Comparison of ENCODE assay signal across 15 mouse cellular contexts in genomic region chr6:82770286-82770685, GRCm38 (mm10). TPM values are rescaled to one million over a fixed set of nuclear protein-coding genes. Genes with fewer than 3 reads are reported as not detected.
A peak's percentile ranks its signal among the peaks of the same experiment; 100 is the strongest.
DNase-seq lines count a peak whose midpoint lies in the region; ATAC-seq and TF ChIP-seq lines count a peak whose summit lies in the region.
"Had no signal": no experiment of that assay in that cellular context is flagged by ENCODE, and none has a peak within 500 bp of the region (broad histone marks: within the 10 kb centered on the region; RNA-seq: fewer than 3 reads in every experiment).

No protein-coding gene starts in this region.

- peak overlapping the region; percentile 90; the same call in 1 of the 2 replicates for H3K27ac ChIP-seq in heart, embryonic 15.5 days
- no peak overlapping the region for H3K27ac ChIP-seq in liver, embryonic 15.5 days (replicated peaks)
- H3K27ac ChIP-seq: forebrain, embryonic 10.5 days; neural tube, embryonic 12.5 days had no signal

- no peak for TF ChIP-seq CTCF in E14TG2a.4 (conservative IDR thresholded peaks at IDR 0.05; ENCODE audit: low read length)

- peaks cover 36% of the 10 kb centered on the region for H3K4me1 ChIP-seq in heart, embryonic 15.5 days (replicated peaks)
- H3K4me1 ChIP-seq in E14TG2a.4 (replicated peaks; ENCODE audit: low read depth, low read length), result peaks cover 68% of the 10 kb centered on the region
- H3K4me1 ChIP-seq in liver, embryonic 15.5 days (replicated peaks), result peaks cover 72% of the 10 kb centered on the region

- H3K9ac ChIP-seq in heart, embryonic 15.5 days, result no peak overlapping the region
- no peak overlapping the region for H3K9ac ChIP-seq in liver, embryonic 15.5 days
- H3K9ac ChIP-seq: neural tube, embryonic 12.5 days had no signal

- no peaks in the 10 kb centered on the region for H3K9me3 ChIP-seq in heart, embryonic 15.5 days (replicated peaks)
- 0 out of 2 replicates have a peak, but pooled peaks cover 6% of the 10 kb centered on the region for H3K9me3 ChIP-seq in E14TG2a.4 (ENCODE audit: low read length)
- H3K9me3 ChIP-seq in liver, embryonic 15.5 days (replicated peaks), result no peaks in the 10 kb centered on the region
- H3K9me3 ChIP-seq: forebrain, embryonic 10.5 days; neural tube, embryonic 12.5 days had no signal

- no peak for DNase-seq in heart, adult 8-10 months (ENCODE audit: low spot score)
- peak; percentile 26 for DNase-seq in A20 (ENCODE audit: low read depth, low spot score)
- no peak for DNase-seq in embryo, embryonic 10 days (ENCODE audit: low spot score)
- no peak for DNase-seq in thymus, postnatal 4 days
- DNase-seq: adrenal gland, adult 8-10 months; cerebellum, adult 2 months; lung, adult 2 months; right cerebral cortex, postnatal 14 days; thymus, adult 2 months had no signal

- no peak for ATAC-seq in heart, embryonic 15.5 days (replicated peaks; ENCODE audit: insufficient number of reproducible peaks, insufficient read depth, low FRiP score, low read depth)
- no peak for ATAC-seq in liver, embryonic 15.5 days (ENCODE audit: insufficient read depth)
- ATAC-seq: hindbrain, embryonic 16.5 days had no signal

- WGBS in heart, embryonic 15.5 days, result 78% methylated on average over 3 of the region's 3 CpGs
- WGBS in liver, embryonic 15.5 days (ENCODE audit: insufficient replicate concordance), result 40% methylated on average over 3 of the region's 3 CpGs

- H3K27me3 ChIP-seq in heart, embryonic 15.5 days, result no peaks in the 10 kb centered on the region
- peaks cover 4% of the 10 kb centered on the region for H3K27me3 ChIP-seq in E14TG2a.4 (ENCODE audit: insufficient read depth, low read length)
- H3K27me3 ChIP-seq in liver, embryonic 15.5 days, result peaks cover 25% of the 10 kb centered on the region
- H3K27me3 ChIP-seq: neural tube, embryonic 12.5 days had no signal

- H3K4me3 ChIP-seq in heart, embryonic 15.5 days, result no peak overlapping the region
- H3K4me3 ChIP-seq in E14TG2a.4 (replicated peaks; ENCODE audit: low read length), result peak overlapping the region; percentile 99
- H3K4me3 ChIP-seq in liver, embryonic 15.5 days (replicated peaks), result no peak overlapping the region
- H3K4me3 ChIP-seq: neural tube, embryonic 12.5 days had no signal

- H3K4me2 ChIP-seq in heart, embryonic 15.5 days, result no peak overlapping the region
- 0 out of 2 replicates have a peak overlapping the region, but pooled peaks have one; percentile 89 for H3K4me2 ChIP-seq in liver, embryonic 15.5 days
- H3K4me2 ChIP-seq: neural tube, embryonic 12.5 days had no signal

- H3K36me3 ChIP-seq in heart, embryonic 15.5 days, result no peaks in the 10 kb centered on the region
- peaks cover 70% of the 10 kb centered on the region for H3K36me3 ChIP-seq in E14TG2a.4 (ENCODE audit: insufficient read depth, low read length)
- H3K36me3 ChIP-seq in liver, embryonic 15.5 days (replicated peaks), result no peaks in the 10 kb centered on the region
- H3K36me3 ChIP-seq: neural tube, embryonic 12.5 days had no signal

RNA-seq across cellular contexts. Expression of gene Hk2, which starts 4.0 kb away (rescaled TPM):
- polyA plus RNA-seq in heart, embryonic 15.5 days (2015; fragmentation: Nextera tagmentation; extraction: Ambion mirVana), result 30.2 and 31.0 TPM in 2 replicates
- total RNA-seq in heart, adult 8-10 months (2022), result 100 to 1,000 TPM; 393 to 406 (median 396) TPM
- 4.7 and 5.2 TPM in 2 replicates for polyA plus RNA-seq in liver, embryonic 15.5 days (2015; fragmentation: Nextera tagmentation; extraction: Ambion mirVana)
